Mouse (Mus musculus) lung, postnatal 0 days (tissue): ENCODE data around the gene Arglu1.

Experiments used
- CTCF ChIP-seq: IDR thresholded peaks from 2 replicates; pipeline ENCODE4 v1.5.1; 2016; ENCODE audit warnings: antibody characterized with exemption, mild to moderate bottlenecking
- EP300 ChIP-seq: IDR thresholded peaks from 2 replicates; pipeline ENCODE4 v1.6.1; 2016; ENCODE audit warnings: antibody characterized with exemption, mild to moderate bottlenecking, control low read depth

- TF ChIP-seq CTCF (no peak), EP300 (no peak)
Measured at GRCm38 (mm10) chr8:8688823-8689453, 1.4 kb downstream of the Arglu1 start.
